Mouse (Mus musculus) kidney, postnatal 0 days (tissue): ENCODE measurements around the gene Rassf1. TPM values are rescaled to one million over a fixed set of nuclear protein-coding genes. Genes with fewer than 3 reads are reported as not detected.
A peak's percentile ranks its signal among the peaks of the same experiment; 100 is the strongest.

Experiments
- ATAC-seq: fragments of 200-750 bp; cut with Nextera tagmentation; replicated peaks from 2 replicates; pipeline ENCODE4 v1.8.0; 2017; ENCODE audit warnings: low read depth, moderate number of reproducible peaks, moderate TSS enrichment, moderate library complexity; ENCODE audit not compliant: low FRiP score
- DNase-seq: peaks from one replicate; pipeline ENCODE4 v3.0.0-alpha.2; 2016; ENCODE audit warnings: low spot score
- H3K27ac ChIP-seq: fragments of 300-500 bp; sonication (generic); 2 replicates; pipeline ENCODE4 v1.5.1; 2014; ENCODE audit warnings: mild to moderate bottlenecking
- H3K27me3 ChIP-seq: fragments of 300-500 bp; sonication (generic); 2 replicates; pipeline ENCODE4 v1.6.1; 2014; ENCODE audit warnings: low read length, mixed read lengths; ENCODE audit not compliant: insufficient read depth
- H3K36me3 ChIP-seq: fragments of 300-500 bp; sonication (generic); 2 replicates; pipeline ENCODE4 v1.6.1; 2014; ENCODE audit warnings: low read length, mixed read lengths; ENCODE audit not compliant: insufficient read depth
- H3K4me1 ChIP-seq: fragments of 300-500 bp; sonication (generic); replicated peaks from 2 replicates; pipeline ENCODE4 v1.6.1; 2014; ENCODE audit warnings: antibody characterized with exemption, low read length, mixed read lengths; ENCODE audit not compliant: insufficient read depth
- H3K4me2 ChIP-seq: fragments of 300-500 bp; sonication (generic); 2 replicates; pipeline ENCODE4 v1.6.1; 2014; ENCODE audit warnings: mild to moderate bottlenecking, low read length, moderate library complexity, mixed read lengths
- H3K4me3 ChIP-seq: fragments of 300-500 bp; sonication (generic); replicated peaks from 2 replicates; pipeline ENCODE4 v1.5.1; 2014; ENCODE audit warnings: low read depth, low read length
- H3K9ac ChIP-seq: fragments of 300-500 bp; sonication (generic); 2 replicates; pipeline ENCODE4 v1.6.1; 2014; ENCODE audit warnings: low read depth, low read length
- H3K9me3 ChIP-seq: fragments of 300-500 bp; sonication (generic); replicated peaks from 2 replicates; pipeline ENCODE4 v1.6.1; 2016; ENCODE audit warnings: low read length, inconsistent platforms, mixed read lengths
- CTCF ChIP-seq: IDR thresholded peaks from 2 replicates; pipeline ENCODE4 v1.5.1; 2016; ENCODE audit warnings: antibody characterized with exemption, low read depth, mild to moderate bottlenecking, moderate library complexity
- WGBS: fragments of 180-500 bp; shearing (Covaris S2); extraction: QIAGEN DNeasy Blood & Tissue Kit; methylation state at CpG from one replicate; pipeline ENCODE4 v1.1.7; 2014; 5-methylcytosine and 5-hydroxymethylcytosine counted together
- polyA plus RNA-seq: library from polyadenylated mRNA; unstranded; fragments of >200 nt; fragmentation: Nextera tagmentation; extraction: Ambion mirVana; gene quantifications from 2 replicates; pipeline ENCODE4 v1.2.1, GENCODE M21; 2015

Rassf1 gene
- polyA plus RNA-seq, 1 experiment from 2014 or later = 49.8 TPM

- 0 out of 2 replicates have a peak, but pooled peaks cover 5% of the 10 kb centered on the region for H3K36me3 ChIP-seq
- H3K4me2 ChIP-seq = no peak overlapping the region
- H3K4me3 ChIP-seq = no peak overlapping the region
- H3K27ac ChIP-seq = no peak overlapping the region
- peaks cover 36% of the 10 kb centered on the region for H3K4me1 ChIP-seq
- ATAC-seq = no peak
- no peak for TF ChIP-seq CTCF
- no peaks in the 10 kb centered on the region for H3K9me3 ChIP-seq
- H3K27me3 ChIP-seq = no peaks in the 10 kb centered on the region
- H3K9ac ChIP-seq = no peak overlapping the region
- DNase-seq = no peak
- 60% methylated on average over 6 of the region's 6 CpGs for WGBS
Observed at GRCm38 (mm10) chr9:107603251-107603650, 51.9 kb downstream of the Rassf1 start.

DNA sequence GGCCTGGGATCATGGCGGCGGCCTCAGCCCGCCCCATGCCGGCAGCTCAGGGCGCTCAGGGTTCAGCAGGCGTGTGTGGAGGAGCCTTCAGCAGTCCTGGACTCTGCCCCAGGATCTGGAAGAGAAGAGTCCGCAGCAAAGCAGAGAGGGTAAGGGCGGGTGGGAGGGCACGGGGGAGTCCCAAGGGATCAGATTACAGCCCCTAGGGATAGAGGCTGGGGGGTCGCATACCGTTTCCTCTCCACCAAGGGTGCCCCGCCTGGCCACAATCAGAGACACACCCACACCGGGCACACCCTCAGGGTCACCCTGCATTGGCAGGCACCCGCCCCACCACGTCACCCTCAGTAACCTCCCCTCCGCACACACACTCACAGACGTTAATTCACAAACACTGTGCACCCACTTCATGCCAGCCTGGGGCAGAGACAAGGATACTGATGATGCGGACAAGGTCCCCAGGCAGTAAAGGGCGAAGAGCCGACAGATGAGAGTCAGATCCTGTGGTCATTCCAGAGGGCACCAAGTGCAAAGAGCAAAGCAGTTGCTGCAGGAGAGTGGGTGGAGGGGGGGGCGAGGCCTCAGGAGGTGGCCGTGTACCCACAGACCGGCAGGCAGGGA lies 53.8 kb downstream of the Rassf1 start:
- H3K27me3 ChIP-seq = no peaks in the 10 kb centered on the region
- ATAC-seq (peak; percentile 72), DNase-seq (peak; percentile 65)
- H3K36me3 ChIP-seq = 0 out of 2 replicates have a peak, but pooled peaks cover 5% of the 10 kb centered on the region
- H3K27ac ChIP-seq = peak overlapping the region; percentile 85
- H3K9me3 ChIP-seq = no peaks in the 10 kb centered on the region
- 25% methylated on average over 23 of the region's 23 CpGs for WGBS
- peak overlapping the region; percentile 49 for H3K9ac ChIP-seq
- H3K4me1 ChIP-seq = peaks cover 50% of the 10 kb centered on the region
- H3K4me3 ChIP-seq = peak overlapping the region; percentile 11
- H3K4me2 ChIP-seq = peak overlapping the region; percentile 45
- TF ChIP-seq CTCF = no peak

DNA sequence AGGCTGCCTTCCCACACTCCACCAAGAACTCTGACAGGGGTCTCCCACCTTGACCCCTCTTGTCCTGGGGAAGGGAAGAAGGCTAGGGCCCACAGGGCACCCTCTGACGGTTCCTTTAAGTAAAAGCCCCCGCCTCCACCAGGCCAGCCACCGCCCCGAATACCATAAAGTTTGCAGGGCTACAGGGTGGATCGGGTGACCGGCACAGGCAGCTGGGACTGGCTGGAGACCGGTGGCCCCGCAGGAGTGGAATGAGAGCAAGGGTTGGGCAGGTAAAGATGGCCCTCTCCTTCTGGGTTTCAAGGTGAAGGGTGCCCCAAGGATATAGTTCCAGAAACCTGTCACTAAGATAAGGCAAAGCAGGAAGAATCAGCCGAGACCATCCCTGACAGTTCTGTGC lies 55.2 kb downstream of the Rassf1 start:
- Histone ChIP-seq H3K27ac (peak overlapping the region; percentile 85), H3K9ac (peak overlapping the region; percentile 48; the same call in 1 of the 2 replicates), H3K9me3 (no peaks in the 10 kb centered on the region), H3K4me2 (peak overlapping the region; percentile 50), H3K36me3 (no peaks in the 10 kb centered on the region), H3K4me3 (peak overlapping the region; percentile 13), H3K27me3 (no peaks in the 10 kb centered on the region), H3K4me1 (peaks cover 52% of the 10 kb centered on the region)
- peak; percentile 57 for DNase-seq
- ATAC-seq = 0 out of 2 replicates have a peak, but pooled peaks have one; percentile 14
- WGBS = 5% methylated on average over 9 of the region's 9 CpGs
- TF ChIP-seq CTCF = no peak

GRCm38 (mm10) chr9:107607036-107607435 lies 55.7 kb downstream of the Rassf1 start:
- Histone ChIP-seq H3K4me3 (peak overlapping the region; percentile 13), H3K36me3 (no peaks in the 10 kb centered on the region), H3K4me2 (peak overlapping the region; percentile 50), H3K9me3 (no peaks in the 10 kb centered on the region), H3K4me1 (peaks cover 57% of the 10 kb centered on the region), H3K27ac (peak overlapping the region; percentile 85), H3K9ac (peak overlapping the region; percentile 48; the same call in 1 of the 2 replicates), H3K27me3 (no peaks in the 10 kb centered on the region)
- ATAC-seq = no peak
- no peak for DNase-seq
- no peak for TF ChIP-seq CTCF
- WGBS = 56% methylated on average over 2 of the region's 2 CpGs

GRCm38 (mm10) chr9:107607653-107608245 lies 56.4 kb downstream of the Rassf1 start:
- no peak for ATAC-seq
- peak overlapping the region; percentile 50 for H3K4me2 ChIP-seq
- H3K27ac ChIP-seq = peak overlapping the region; percentile 85
- 55% methylated on average over 9 of the region's 9 CpGs for WGBS
- H3K9ac ChIP-seq = peak overlapping the region; percentile 13; the same call in 1 of the 2 replicates
- TF ChIP-seq CTCF = no peak
- H3K9me3 ChIP-seq = no peaks in the 10 kb centered on the region
- DNase-seq = no peak
- H3K27me3 ChIP-seq = no peaks in the 10 kb centered on the region
- H3K36me3 ChIP-seq = no peaks in the 10 kb centered on the region
- H3K4me3 ChIP-seq = no peak overlapping the region
- peaks cover 59% of the 10 kb centered on the region for H3K4me1 ChIP-seq

GRCm38 (mm10) chr9:107608741-107609432 lies 57.5 kb downstream of the Rassf1 start, which contains the start of gene Sema3b:
Gene Sema3b (minus strand): TSS chr9:107609229.
- peak within 1 kb of the TSS; percentile 13 for H3K9ac ChIP-seq
- 28% methylated on average over 12 of the region's 12 CpGs for WGBS

More at GRCm38 (mm10) chr9:107608741-107609432, 57.5 kb downstream of the Rassf1 start, which contains the start of gene Sema3b:
- H3K27ac ChIP-seq = peak within 1 kb of the TSS; percentile 85
- H3K4me2 ChIP-seq = peak within 1 kb of the TSS; percentile 50
- peaks cover 50% of the 10 kb centered on the region for H3K4me1 ChIP-seq
- peaks cover 2% of the 10 kb centered on the region; the same call in 1 of the 2 replicates for H3K36me3 ChIP-seq
- DNase-seq (no peak), ATAC-seq (no peak)
- H3K9me3 ChIP-seq = no peaks in the 10 kb centered on the region
- no peaks in the 10 kb centered on the region for H3K27me3 ChIP-seq
- no peak for TF ChIP-seq CTCF
- H3K4me3 ChIP-seq = no peak within 1 kb of the TSS
